Mouse (Mus musculus): ENCODE measurements around the gene Chga.

DNA sequence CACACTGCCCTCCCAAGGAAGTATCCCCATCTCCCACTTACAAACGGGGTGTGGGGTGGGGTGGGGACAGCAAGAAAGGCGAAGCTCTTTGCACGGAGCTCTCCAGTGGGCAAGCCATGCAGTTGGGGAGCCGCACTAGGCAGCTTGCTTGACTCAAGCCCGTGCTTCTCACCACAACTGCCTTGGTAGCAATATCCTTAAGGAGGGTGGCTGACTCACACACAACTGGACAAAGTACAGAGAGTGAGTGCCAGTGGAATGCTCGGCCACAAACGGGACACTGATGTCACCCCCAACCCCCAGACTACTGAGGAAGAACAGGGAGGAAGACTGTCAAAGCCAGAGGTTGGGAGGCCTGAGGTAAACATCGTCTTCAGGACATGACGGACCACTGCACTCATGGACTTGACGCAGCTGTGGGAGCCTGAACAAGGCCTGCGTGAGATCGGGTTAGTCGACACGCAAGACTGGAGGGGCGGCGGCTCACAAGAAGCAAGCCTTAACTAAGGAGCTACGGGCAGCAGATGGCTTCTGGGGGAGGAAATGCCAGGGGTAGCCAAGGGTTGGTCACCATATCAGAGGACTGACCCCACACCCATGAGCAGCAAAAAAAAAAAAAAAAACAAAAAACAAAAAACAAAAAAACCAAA, 36.1 kb downstream of the Chga start:
- no peak for TF ChIP-seq CTCF (IDR thresholded peaks at IDR 0.05; ENCODE audit: low read depth, low read length)
- no peak for TF ChIP-seq GATA1 (IDR thresholded peaks at IDR 0.05; ENCODE audit: borderline replicate concordance, low read length)
- TF ChIP-seq TAL1 (conservative IDR thresholded peaks at IDR 0.05; ENCODE audit: low read depth, low read length), result no peak
- TF ChIP-seq GATA2 (IDR thresholded peaks at IDR 0.05; ENCODE audit: borderline replicate concordance, low read depth, low read length), result no peak

Data from G1E (cell line).